Mouse (Mus musculus) limb, embryonic 11.5 days (tissue): ENCODE measurements at regions not wholly inside any gene's neighbourhood (a gene's known extent, or its start where the extent isn't known, plus 50 kb on each side); places are given as distances from the start of the nearest gene placed in this dataset.

Experiments used
- ATAC-seq: fragments of 200-750 bp; cut with Nextera tagmentation; 2 replicates; pipeline ENCODE4 v1.8.0; 2017; ENCODE audit warnings: low read depth; ENCODE audit not compliant: insufficient number of reproducible peaks, low FRiP score, low TSS enrichment
- DNase-seq: peaks from one replicate; pipeline ENCODE4 v3.0.0-alpha.2; 2015; ENCODE audit warnings: low spot score
- H3K27ac ChIP-seq: fragments of 300-500 bp; sonication (generic); replicated peaks from 2 replicates; pipeline ENCODE4 v1.5.1; 2014; ENCODE audit warnings: low read depth, mild to moderate bottlenecking, low read length
- H3K27me3 ChIP-seq: fragments of 300-500 bp; sonication (generic); 2 replicates; pipeline ENCODE4 v1.6.1; 2014; ENCODE audit warnings: mild to moderate bottlenecking, low read length, mixed read lengths; ENCODE audit not compliant: control insufficient read depth, insufficient read depth
- H3K36me3 ChIP-seq: fragments of 300-500 bp; sonication (generic); 2 replicates; pipeline ENCODE4 v1.6.1; 2014; ENCODE audit warnings: mild to moderate bottlenecking, low read length, moderate library complexity, mixed read lengths; ENCODE audit not compliant: control insufficient read depth, insufficient read depth
- H3K4me1 ChIP-seq: fragments of 300-500 bp; sonication (generic); 2 replicates; pipeline ENCODE4 v1.6.1; 2014; ENCODE audit warnings: low read length, mixed read lengths; ENCODE audit not compliant: control insufficient read depth, insufficient read depth
- H3K4me2 ChIP-seq: fragments of 300-500 bp; sonication (generic); 2 replicates; pipeline ENCODE4 v1.6.1; 2014; ENCODE audit warnings: low read depth, mild to moderate bottlenecking, moderate library complexity; ENCODE audit not compliant: severe bottlenecking
- H3K4me3 ChIP-seq: fragments of 300-500 bp; sonication (generic); 2 replicates; pipeline ENCODE4 v1.5.1; 2014; ENCODE audit warnings: low read depth, low read length
- H3K9ac ChIP-seq: fragments of 300-500 bp; sonication (generic); 2 replicates; pipeline ENCODE4 v1.6.1; 2014; ENCODE audit warnings: mild to moderate bottlenecking, low read length
- H3K9me3 ChIP-seq: fragments of 300-500 bp; sonication (generic); 2 replicates; pipeline ENCODE4 v1.6.1; 2016; ENCODE audit warnings: low read length; ENCODE audit not compliant: control insufficient read depth
- WGBS: fragments of 180-500 bp; shearing (Covaris S2); extraction: QIAGEN DNeasy Blood & Tissue Kit; methylation state at CpG from one replicate; pipeline ENCODE4 v1.1.7; 2014; 5-methylcytosine and 5-hydroxymethylcytosine counted together

DNA sequence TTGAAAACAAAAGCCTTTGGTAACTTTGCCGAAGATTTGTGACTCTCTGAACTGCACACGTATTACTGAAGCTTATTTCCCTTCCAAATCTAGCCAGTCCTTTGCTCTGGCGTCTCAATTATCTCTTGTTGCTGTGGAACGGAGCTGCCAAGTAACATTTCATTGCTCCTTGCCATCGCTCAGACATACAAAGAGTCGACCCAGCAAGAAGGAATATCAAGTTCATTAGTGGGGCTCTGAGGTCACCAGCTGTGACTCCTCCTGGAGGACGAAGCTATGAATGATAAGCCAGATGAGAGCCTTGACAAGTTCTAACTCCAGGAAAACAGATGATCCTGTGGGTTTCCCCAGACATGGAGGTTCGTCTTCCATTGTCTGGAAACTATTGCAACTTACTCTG lies 638.8 kb upstream of the Adgra3 start:
- DNase-seq (no peak), ATAC-seq (no peak)

DNA sequence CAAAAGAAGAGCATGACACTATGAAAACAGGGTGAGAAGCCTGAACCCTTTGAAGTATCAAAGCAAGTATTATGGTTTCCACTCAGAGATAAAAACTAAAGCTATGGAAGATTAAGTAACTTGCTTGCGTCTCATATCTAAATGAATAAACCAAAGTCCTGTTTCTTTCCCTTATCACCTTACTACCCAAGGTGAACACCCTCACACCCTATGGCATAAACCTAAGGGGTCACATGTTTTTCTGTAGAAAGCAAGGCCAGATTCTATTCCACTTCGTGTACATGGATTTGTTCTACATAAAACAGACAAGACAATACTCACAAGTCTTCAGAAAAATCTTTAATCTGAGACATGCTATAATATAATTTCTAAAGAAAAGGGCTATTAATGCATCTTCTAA lies 629.6 kb upstream of the Adgra3 start:
- H3K4me2 ChIP-seq: no peak overlapping the region
- no peak for DNase-seq
- 75% methylated on average over 2 of the region's 2 CpGs for WGBS
- no peaks in the 10 kb centered on the region for H3K36me3 ChIP-seq
- no peak for ATAC-seq
- no peak overlapping the region for H3K4me3 ChIP-seq
- H3K27me3 ChIP-seq: no peaks in the 10 kb centered on the region
- no peaks in the 10 kb centered on the region for H3K9me3 ChIP-seq
- H3K27ac ChIP-seq: no peak overlapping the region
- H3K9ac ChIP-seq: no peak overlapping the region
- H3K4me1 ChIP-seq: no peaks in the 10 kb centered on the region

More for the DNA sequence above, 638.8 kb upstream of the Adgra3 start:
- Histone ChIP-seq H3K27ac (no peak overlapping the region), H3K9me3 (no peaks in the 10 kb centered on the region), H3K36me3 (no peaks in the 10 kb centered on the region), H3K4me2 (no peak overlapping the region), H3K27me3 (no peaks in the 10 kb centered on the region), H3K4me1 (no peaks in the 10 kb centered on the region), H3K4me3 (no peak overlapping the region), H3K9ac (no peak overlapping the region)
- WGBS: 63% methylated on average over 8 of the region's 8 CpGs

- H3K36me3 ChIP-seq: no peaks in the 10 kb centered on the region
- 88% methylated on average over 5 of the region's 5 CpGs for WGBS
- no peaks in the 10 kb centered on the region for H3K27me3 ChIP-seq
Observed at GRCm38 (mm10) chr5:50683966-50684365, 625.2 kb upstream of the Adgra3 start.

GRCm38 (mm10) chr5:50636539-50636938 lies 577.7 kb upstream of the Adgra3 start:
- Histone ChIP-seq H3K36me3 (no peaks in the 10 kb centered on the region), H3K9me3 (no peaks in the 10 kb centered on the region), H3K4me1 (no peaks in the 10 kb centered on the region), H3K9ac (no peak overlapping the region), H3K27ac (no peak overlapping the region), H3K27me3 (no peaks in the 10 kb centered on the region), H3K4me3 (no peak overlapping the region), H3K4me2 (no peak overlapping the region)
- no peak for DNase-seq
- ATAC-seq: no peak

More at GRCm38 (mm10) chr5:50683966-50684365, 625.2 kb upstream of the Adgra3 start:
- ATAC-seq (no peak), DNase-seq (no peak)
- Histone ChIP-seq H3K9ac (no peak overlapping the region), H3K27ac (no peak overlapping the region), H3K4me1 (no peaks in the 10 kb centered on the region), H3K4me2 (no peak overlapping the region), H3K4me3 (no peak overlapping the region), H3K9me3 (no peaks in the 10 kb centered on the region)

GRCm38 (mm10) chr5:50626648-50627047 lies 567.8 kb upstream of the Adgra3 start:
- Histone ChIP-seq H3K36me3 (no peaks in the 10 kb centered on the region), H3K9me3 (no peaks in the 10 kb centered on the region), H3K4me3 (no peak overlapping the region), H3K4me2 (no peak overlapping the region), H3K27me3 (no peaks in the 10 kb centered on the region), H3K9ac (no peak overlapping the region), H3K4me1 (no peaks in the 10 kb centered on the region), H3K27ac (no peak overlapping the region)
- no peak for DNase-seq
- WGBS: 78% methylated on average over 6 of the region's 6 CpGs
- ATAC-seq: no peak

GRCm38 (mm10) chr5:50624206-50624605 lies 565.4 kb upstream of the Adgra3 start:
- no peaks in the 10 kb centered on the region for H3K9me3 ChIP-seq
- no peak overlapping the region for H3K4me3 ChIP-seq
- ATAC-seq (no peak), DNase-seq (no peak)
- H3K27ac ChIP-seq: no peak overlapping the region
- H3K9ac ChIP-seq: no peak overlapping the region
- no peaks in the 10 kb centered on the region for H3K36me3 ChIP-seq
- no peaks in the 10 kb centered on the region for H3K4me1 ChIP-seq
- H3K4me2 ChIP-seq: no peak overlapping the region
- no peaks in the 10 kb centered on the region for H3K27me3 ChIP-seq
